Comparison of ENCODE assay signal across 7 mouse cellular contexts in the genomic region with DNA sequence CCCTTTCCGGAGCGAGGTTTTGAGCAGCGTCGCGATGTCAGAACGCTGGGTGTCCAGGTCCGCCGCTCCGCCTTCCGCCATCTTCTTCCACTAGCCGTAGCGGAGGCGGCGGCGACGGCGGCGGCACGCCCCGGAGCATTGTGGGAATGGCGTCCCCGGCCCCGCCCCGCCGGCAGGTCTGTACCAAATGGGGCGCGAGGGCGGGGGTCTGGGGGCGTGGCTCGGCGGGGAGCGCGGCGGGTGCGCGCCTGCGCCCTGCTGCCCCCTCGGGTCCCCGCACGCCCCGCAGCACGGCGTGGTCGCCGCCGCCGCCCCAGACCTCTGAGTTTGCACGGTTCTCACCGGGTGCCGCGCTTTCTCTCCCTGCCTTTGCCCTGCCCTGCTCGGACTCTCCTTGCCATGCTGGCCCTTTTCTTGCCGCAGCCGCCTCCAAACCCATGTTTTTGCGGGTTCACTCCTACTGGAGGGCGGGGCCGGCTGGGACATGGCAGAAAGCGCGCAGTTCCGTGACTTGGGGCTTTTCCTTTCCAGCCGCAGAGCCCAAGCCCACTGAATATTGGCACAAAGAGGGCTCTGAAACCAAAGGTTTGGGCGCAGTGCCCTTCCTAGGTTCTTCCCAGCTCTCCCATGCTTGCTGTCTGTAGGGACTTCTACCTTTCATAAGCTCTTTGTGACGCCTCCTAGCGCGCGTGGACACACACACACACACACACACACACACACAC. TPM values are rescaled to one million over a fixed set of nuclear protein-coding genes. Genes with fewer than 3 reads are reported as not detected.
DNase-seq lines count a peak whose midpoint lies in the region; ATAC-seq and TF ChIP-seq lines count a peak whose summit lies in the region.

A gene (minus strand): TSS at position 161 of the 725 bp plus-strand sequence.

- peak within 1 kb of the TSS; percentile 66 for H3K4me2 ChIP-seq in embryonic facial prominence, embryonic 12.5 days (replicated peaks)
- H3K4me2 ChIP-seq in limb, embryonic 13.5 days (replicated peaks), result peak within 1 kb of the TSS; percentile 66
- H3K4me2 ChIP-seq in midbrain, embryonic 16.5 days (ENCODE audit: low read length), result peak within 1 kb of the TSS; percentile 71

- intact Hi-C loops in heart, adult 2 months (cut with DNase I), result no loop called here

- peak within 1 kb of the TSS; percentile 86 for H3K9ac ChIP-seq in embryonic facial prominence, embryonic 12.5 days
- peak within 1 kb of the TSS; percentile 83 for H3K9ac ChIP-seq in heart, adult 2 months (ENCODE audit: low read depth, low read length)
- H3K9ac ChIP-seq in limb, embryonic 13.5 days, result peak within 1 kb of the TSS; percentile 89
- peak within 1 kb of the TSS; percentile 96 for H3K9ac ChIP-seq in midbrain, embryonic 16.5 days (ENCODE audit: low read depth, low read length)

- DNase-seq in adrenal gland, postnatal 25 days, result peak; percentile 97
- DNase-seq in heart, adult 2 months, result peak; percentile 96 to 97
- peak; percentile 89 to 93 for DNase-seq in kidney, adult 8-10 months
- DNase-seq in spleen, postnatal 10 days (ENCODE audit: low spot score in 2 of 2), result peak; percentile 95 to 96

- H3K27ac ChIP-seq in embryonic facial prominence, embryonic 12.5 days, result peak within 1 kb of the TSS; percentile 92
- H3K27ac ChIP-seq in heart, adult 2 months, result peak within 1 kb of the TSS; percentile 87
- peak within 1 kb of the TSS; percentile 88 for H3K27ac ChIP-seq in limb, embryonic 13.5 days
- peak within 1 kb of the TSS; percentile 98 for H3K27ac ChIP-seq in midbrain, embryonic 16.5 days (ENCODE audit: low read length)

- peaks cover 7% of the 10 kb centered on the region; the same call in 1 of the 2 replicates for H3K4me1 ChIP-seq in embryonic facial prominence, embryonic 12.5 days
- peaks cover 8% of the 10 kb centered on the region for H3K4me1 ChIP-seq in heart, adult 2 months (ENCODE audit: control insufficient read depth, insufficient read depth, low read length)
- peaks cover 11% of the 10 kb centered on the region for H3K4me1 ChIP-seq in limb, embryonic 13.5 days
- H3K4me1 ChIP-seq in midbrain, embryonic 16.5 days (ENCODE audit: control insufficient read depth, insufficient read depth, low read length), result peaks cover 19% of the 10 kb centered on the region

- TF ChIP-seq CTCF in heart, adult 2 months (IDR thresholded peaks at IDR 0.05), result 0 out of 2 replicates have a peak, but pooled peaks have one; percentile 14

- H3K27me3 ChIP-seq in embryonic facial prominence, embryonic 12.5 days, result no peaks in the 10 kb centered on the region
- H3K27me3 ChIP-seq in heart, adult 2 months (ENCODE audit: control insufficient read depth, insufficient read depth, low read length), result no peaks in the 10 kb centered on the region
- no peaks in the 10 kb centered on the region for H3K27me3 ChIP-seq in limb, embryonic 13.5 days
- H3K27me3 ChIP-seq in midbrain, embryonic 16.5 days (ENCODE audit: control insufficient read depth, insufficient read depth, low read depth, low read length), result no peaks in the 10 kb centered on the region

- peak; percentile 90 for ATAC-seq in embryonic facial prominence, embryonic 12.5 days (ENCODE audit: insufficient number of reproducible peaks, insufficient read depth, low FRiP score, low TSS enrichment)
- ATAC-seq in limb, embryonic 13.5 days (ENCODE audit: low FRiP score, low read depth), result peak; percentile 94
- ATAC-seq in midbrain, embryonic 16.5 days, result peak; percentile 93

- TF ChIP-seq EP300 in heart, adult 2 months (IDR thresholded peaks at IDR 0.05; ENCODE audit: insufficient read depth, low read depth, low read length), result no peak

- H3K79me2 ChIP-seq in heart, adult 2 months (replicated peaks; ENCODE audit: control insufficient read depth, insufficient read depth, low read length), result peaks cover 2% of the 10 kb centered on the region

- no peaks in the 10 kb centered on the region for H3K36me3 ChIP-seq in embryonic facial prominence, embryonic 12.5 days
- peaks cover 8% of the 10 kb centered on the region for H3K36me3 ChIP-seq in heart, adult 2 months (ENCODE audit: control insufficient read depth, insufficient read depth, low read length)
- no peaks in the 10 kb centered on the region for H3K36me3 ChIP-seq in limb, embryonic 13.5 days
- no peaks in the 10 kb centered on the region for H3K36me3 ChIP-seq in midbrain, embryonic 16.5 days (ENCODE audit: control insufficient read depth, insufficient read depth, low read length)

- peak within 1 kb of the TSS; percentile 93 for H3K4me3 ChIP-seq in embryonic facial prominence, embryonic 12.5 days
- H3K4me3 ChIP-seq in heart, adult 2 months, result peak within 1 kb of the TSS; percentile 56
- peak within 1 kb of the TSS; percentile 95 for H3K4me3 ChIP-seq in limb, embryonic 13.5 days
- H3K4me3 ChIP-seq in midbrain, embryonic 16.5 days (ENCODE audit: low read depth, low read length), result peak within 1 kb of the TSS; percentile 97

- WGBS in embryonic facial prominence, embryonic 12.5 days, result under 1% methylated on average over 51 of the region's 66 CpGs
- WGBS in heart, adult 2 months, result 1% methylated on average over 65 of the region's 66 CpGs
- WGBS in limb, embryonic 13.5 days, result 1% methylated on average over 66 of the region's 66 CpGs
- under 1% methylated on average over 47 of the region's 66 CpGs for WGBS in midbrain, embryonic 16.5 days

- peak; percentile 83 for TF ChIP-seq POLR2A in heart, adult 2 months (IDR thresholded peaks at IDR 0.05; ENCODE audit: insufficient read depth, low read depth, low read length)

- H3K9me3 ChIP-seq in embryonic facial prominence, embryonic 12.5 days, result no peaks in the 10 kb centered on the region
- no peaks in the 10 kb centered on the region for H3K9me3 ChIP-seq in limb, embryonic 13.5 days
- no peaks in the 10 kb centered on the region for H3K9me3 ChIP-seq in midbrain, embryonic 16.5 days (replicated peaks; ENCODE audit: control insufficient read depth, low read length, poor library complexity, severe bottlenecking)

RNA-seq across cellular contexts. Expression of the gene that starts here (rescaled TPM):
- total RNA-seq in adrenal gland, postnatal 25 days (2021), result 92.7 and 94.4 TPM in 2 replicates
- 68.9 and 73.5 TPM in 2 replicates for polyA plus RNA-seq in embryonic facial prominence, embryonic 12.5 days (2016; fragmentation: Nextera tagmentation; extraction: Ambion mirVana)
- 100 to 1,000 TPM in 1 of 2 experiments, 10 to 100 TPM in 1; 86.4 to 103 TPM for total RNA-seq in heart, adult 2 months (2021)
- 14.5 and 29.3 TPM in 2 replicates for polyA plus RNA-seq in heart, adult 2 months (2012; rRNA removed)
- 60.6 and 64.0 TPM in 2 replicates for polyA plus RNA-seq in limb, embryonic 13.5 days (2015; fragmentation: Nextera tagmentation; extraction: Ambion mirVana)
- polyA plus RNA-seq in midbrain, embryonic 16.5 days (2015; fragmentation: Nextera tagmentation; extraction: Ambion mirVana), result 74.1 and 76.3 TPM in 2 replicates

Comparison
In these comparisons a context has a peak if more than half of its experiments do, and no peak if none do; other contexts are left out.
1. Peak in every context shown above with its lines: DNase-seq, ATAC-seq, H3K4me3 ChIP-seq and H3K27ac ChIP-seq.